Mouse (Mus musculus): ENCODE results near the gene Hid1.

The Hid1 gene

GRCm38 (mm10) chr11:115374695-115375425 is 7.3 kb upstream of the Hid1 start:
- no peak for DNase-seq (ENCODE audit: low spot score in 2 of 2)

GRCm38 (mm10) chr11:115373805-115374694 is 6.5 kb upstream of the Hid1 start:
- no peak for DNase-seq (ENCODE audit: low spot score in 2 of 2)

- no peak for DNase-seq (ENCODE audit: low spot score in 2 of 2)
Measured at GRCm38 (mm10) chr11:115372737-115373136, 5.2 kb upstream of the Hid1 start.

- no peak for DNase-seq (ENCODE audit: low spot score in 2 of 2)
Measured at GRCm38 (mm10) chr11:115372015-115372414, 4.5 kb upstream of the Hid1 start.

- DNase-seq (ENCODE audit: low spot score in 2 of 2) = no peak
Measured at GRCm38 (mm10) chr11:115371354-115371753, 3.8 kb upstream of the Hid1 start.

GRCm38 (mm10) chr11:115370368-115370767 is 2.8 kb upstream of the Hid1 start:
- no peak for DNase-seq (ENCODE audit: low spot score in 2 of 2)

- DNase-seq (ENCODE audit: low spot score in 2 of 2) = no peak
Measured at GRCm38 (mm10) chr11:115366706-115367394, 706 bp downstream of the Hid1 start.

GRCm38 (mm10) chr11:115366039-115366705 is 1.4 kb downstream of the Hid1 start:
- DNase-seq (ENCODE audit: low spot score in 2 of 2) = no peak

GRCm38 (mm10) chr11:115364136-115364535 is 3.4 kb downstream of the Hid1 start:
- DNase-seq (ENCODE audit: low spot score in 2 of 2) = no peak

GRCm38 (mm10) chr11:115359726-115360125 is 7.8 kb downstream of the Hid1 start:
- no peak for DNase-seq (ENCODE audit: low spot score in 2 of 2)

GRCm38 (mm10) chr11:115359293-115359692 is 8.3 kb downstream of the Hid1 start:
- DNase-seq (ENCODE audit: low spot score in 2 of 2) = no peak

- peak; percentile 30 to 64 for DNase-seq (ENCODE audit: low spot score in 2 of 2)
Measured at GRCm38 (mm10) chr11:115358468-115358867, 9.1 kb downstream of the Hid1 start.

- peak; percentile 26 to 51 for DNase-seq (ENCODE audit: low spot score in 2 of 2)
Measured at GRCm38 (mm10) chr11:115354183-115354582, 13.4 kb downstream of the Hid1 start.

GRCm38 (mm10) chr11:115353375-115353774 is 14.2 kb downstream of the Hid1 start:
- no peak for DNase-seq (ENCODE audit: low spot score in 2 of 2)

- DNase-seq (ENCODE audit: low spot score in 2 of 2) = no peak
Measured at GRCm38 (mm10) chr11:115349976-115350375, 17.6 kb downstream of the Hid1 start.

GRCm38 (mm10) chr11:115348681-115349248 is 18.8 kb downstream of the Hid1 start:
- no peak for DNase-seq (ENCODE audit: low spot score in 2 of 2)

- no peak for DNase-seq (ENCODE audit: low spot score in 2 of 2)
Measured at GRCm38 (mm10) chr11:115345515-115345914, 22.0 kb downstream of the Hid1 start.

- no peak for DNase-seq (ENCODE audit: low spot score in 2 of 2)
Measured at GRCm38 (mm10) chr11:115344967-115345366, 22.6 kb downstream of the Hid1 start.

GRCm38 (mm10) chr11:115341866-115342265 is 25.7 kb downstream of the Hid1 start:
- DNase-seq (ENCODE audit: low spot score in 2 of 2) = no peak

- DNase-seq (ENCODE audit: low spot score in 2 of 2) = no peak
Measured at GRCm38 (mm10) chr11:115341246-115341645, 26.3 kb downstream of the Hid1 start.

GRCm38 (mm10) chr11:115337826-115338225 is 29.7 kb downstream of the Hid1 start:
- DNase-seq (ENCODE audit: low spot score in 2 of 2) = no peak

All from spleen, postnatal 36 days (tissue).